Mouse (Mus musculus): Measurements from ENCODE around the gene Pde4b.

Gene Pde4b

DNA sequence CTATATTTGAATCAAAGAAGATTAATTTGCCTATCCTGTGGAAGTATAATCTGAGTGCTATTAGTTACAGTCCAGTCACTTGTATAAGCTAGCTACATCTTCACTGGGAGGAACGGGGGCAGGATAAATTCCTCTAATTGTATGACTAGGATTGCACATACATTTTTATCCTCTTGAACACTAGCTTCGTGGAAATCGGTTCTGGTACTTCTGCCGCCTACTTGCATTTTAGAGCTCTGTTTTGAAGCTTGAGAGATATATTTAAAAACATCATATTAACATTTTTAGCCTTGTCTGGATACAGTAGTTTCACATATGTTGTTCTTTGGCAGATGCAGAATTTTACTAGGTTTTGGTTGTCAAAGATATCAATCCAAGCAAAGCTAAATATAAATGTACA, 310.0 kb downstream of the Pde4b start:
- in situ Hi-C loops (cut with MseI, MboI) = no loop called here

DNA sequence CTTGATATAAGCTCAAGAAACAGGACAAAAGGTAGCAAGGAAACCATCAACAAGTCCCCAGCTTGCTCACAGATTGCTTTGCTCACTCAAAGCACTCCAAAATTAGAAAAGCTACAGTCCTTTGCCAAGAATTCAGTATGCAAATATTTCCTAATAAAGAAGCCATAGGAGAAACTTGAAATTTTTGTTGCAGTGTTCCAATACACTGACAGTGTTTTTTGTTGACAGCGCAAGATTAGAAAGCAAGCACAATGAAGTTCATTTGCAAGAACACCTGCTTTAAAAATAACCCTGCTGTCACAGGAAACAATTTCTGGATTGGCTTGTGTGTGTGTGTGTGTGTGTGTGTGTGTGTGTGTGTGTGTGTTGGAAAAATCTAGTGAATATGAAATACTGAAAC, 311.2 kb downstream of the Pde4b start:
- in situ Hi-C loops (cut with MseI, MboI) = no loop called here

DNA sequence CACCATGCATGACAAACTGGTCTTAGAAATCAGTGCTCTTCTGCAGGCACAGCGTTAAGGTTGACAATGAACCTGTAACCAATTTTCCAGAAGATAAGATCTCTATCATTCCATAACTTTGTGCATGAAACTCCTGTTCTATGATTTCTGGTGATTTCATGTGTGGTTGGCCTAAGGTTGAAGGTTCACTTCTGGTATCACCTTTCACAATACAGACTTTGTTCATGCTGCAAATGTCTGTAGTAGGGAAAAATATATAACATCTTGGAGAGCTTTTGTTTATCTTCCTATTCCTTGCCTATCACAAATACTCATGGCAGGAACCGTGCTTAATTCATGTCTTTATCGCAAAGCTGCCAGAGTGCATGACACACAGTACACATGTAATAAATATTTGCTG, 319.5 kb downstream of the Pde4b start:
- in situ Hi-C loops (cut with MseI, MboI) = no loop called here

DNA sequence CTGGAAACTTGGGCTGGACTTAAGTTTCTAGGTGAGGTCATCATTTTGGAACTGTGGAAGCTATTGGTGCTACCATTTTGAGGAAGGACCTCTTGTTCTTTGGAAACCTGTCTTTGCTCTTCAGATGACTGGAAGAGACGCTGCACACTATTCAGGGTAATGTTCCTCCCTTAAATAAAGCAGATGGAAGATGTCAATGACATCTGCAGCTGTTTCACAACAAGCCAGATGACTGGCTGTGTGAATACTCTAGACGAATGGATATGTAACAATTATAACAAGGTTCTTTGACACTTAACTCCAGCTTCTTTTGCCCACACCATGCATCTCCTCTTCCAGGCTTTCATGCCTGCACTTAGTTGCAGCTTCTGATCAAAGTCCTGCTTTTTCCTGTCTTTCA, 320.8 kb downstream of the Pde4b start:
- in situ Hi-C loops (cut with MseI, MboI) = no loop called here

DNA sequence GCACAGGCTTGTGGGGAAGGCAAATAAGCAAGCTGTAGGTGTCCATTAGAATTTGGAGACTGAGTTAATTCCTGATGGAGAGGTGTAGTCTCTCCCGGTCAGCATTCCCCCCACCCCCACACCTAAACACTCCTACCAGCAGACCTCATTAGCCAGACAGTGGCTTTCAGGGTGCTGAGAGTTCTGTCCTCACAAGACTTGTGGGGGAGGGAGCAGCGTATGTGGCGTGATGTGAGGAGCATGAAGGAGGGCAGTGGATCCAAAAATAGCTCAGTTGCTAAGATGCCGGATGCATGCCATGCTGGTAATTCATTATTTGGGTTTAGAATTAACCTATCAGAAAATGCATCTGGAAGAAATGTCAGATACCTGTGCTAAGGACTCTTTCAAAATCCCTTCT, 321.6 kb downstream of the Pde4b start:
- in situ Hi-C loops (cut with MseI, MboI) = no loop called here

DNA sequence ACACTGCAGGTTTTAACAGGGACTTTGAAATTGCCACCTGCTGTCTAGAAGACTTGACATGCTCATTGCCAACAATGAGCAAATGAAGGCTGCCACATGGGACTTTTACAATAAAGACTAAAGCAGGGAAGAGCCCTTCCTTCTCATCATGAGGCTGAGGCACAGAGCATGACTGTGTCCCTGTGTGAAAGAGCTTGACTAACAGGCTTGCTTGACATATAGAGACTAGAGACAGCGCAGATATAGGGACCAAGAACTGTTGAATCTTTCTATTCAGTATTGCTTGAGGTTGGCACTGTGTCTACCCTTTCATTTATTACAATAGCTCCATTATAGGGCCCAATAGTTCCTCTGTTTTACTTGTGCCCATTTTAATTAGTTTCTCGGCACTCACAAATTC, 325.8 kb downstream of the Pde4b start:
- in situ Hi-C loops (cut with MseI, MboI) = no loop called here

DNA sequence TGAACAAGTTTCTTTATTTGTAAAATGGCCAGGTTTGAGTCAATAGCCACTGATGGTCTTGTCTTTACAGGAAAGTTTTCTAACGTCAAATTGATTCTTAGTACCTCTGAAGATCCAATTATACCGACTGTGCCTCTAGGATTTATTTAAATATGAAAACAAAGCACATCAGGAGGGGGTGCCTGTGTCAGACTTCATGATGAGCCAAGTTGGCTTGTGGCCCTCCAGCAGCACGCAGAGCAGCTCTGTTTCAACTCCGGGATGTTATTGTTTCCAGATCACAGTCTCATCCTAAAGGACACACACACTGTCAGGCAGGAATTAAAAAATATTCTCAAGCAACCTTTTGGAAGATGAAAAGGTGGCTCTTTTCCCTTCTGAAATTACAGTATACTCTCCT, 326.5 kb downstream of the Pde4b start:
- in situ Hi-C loops (cut with MseI, MboI) = no loop called here

DNA sequence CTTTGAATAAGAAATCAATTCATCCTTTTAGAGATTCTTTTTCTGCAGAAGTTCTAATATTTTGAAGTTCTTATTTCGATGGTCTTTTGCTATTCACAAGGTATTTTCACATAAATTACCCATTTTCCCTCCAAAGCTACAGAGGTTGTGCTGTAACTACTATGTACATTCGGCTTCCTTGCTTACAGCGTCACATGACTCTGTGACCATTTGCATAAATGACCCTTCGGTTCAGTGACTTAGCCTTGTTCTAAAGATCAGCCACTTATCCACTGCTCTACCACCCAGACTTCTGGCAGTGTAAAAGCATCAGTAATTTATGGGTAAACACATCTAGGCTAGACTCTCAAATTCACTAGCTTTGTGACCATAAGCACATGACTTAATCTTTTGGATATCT, 327.3 kb downstream of the Pde4b start:
- in situ Hi-C loops (cut with MseI, MboI) = no loop called here

DNA sequence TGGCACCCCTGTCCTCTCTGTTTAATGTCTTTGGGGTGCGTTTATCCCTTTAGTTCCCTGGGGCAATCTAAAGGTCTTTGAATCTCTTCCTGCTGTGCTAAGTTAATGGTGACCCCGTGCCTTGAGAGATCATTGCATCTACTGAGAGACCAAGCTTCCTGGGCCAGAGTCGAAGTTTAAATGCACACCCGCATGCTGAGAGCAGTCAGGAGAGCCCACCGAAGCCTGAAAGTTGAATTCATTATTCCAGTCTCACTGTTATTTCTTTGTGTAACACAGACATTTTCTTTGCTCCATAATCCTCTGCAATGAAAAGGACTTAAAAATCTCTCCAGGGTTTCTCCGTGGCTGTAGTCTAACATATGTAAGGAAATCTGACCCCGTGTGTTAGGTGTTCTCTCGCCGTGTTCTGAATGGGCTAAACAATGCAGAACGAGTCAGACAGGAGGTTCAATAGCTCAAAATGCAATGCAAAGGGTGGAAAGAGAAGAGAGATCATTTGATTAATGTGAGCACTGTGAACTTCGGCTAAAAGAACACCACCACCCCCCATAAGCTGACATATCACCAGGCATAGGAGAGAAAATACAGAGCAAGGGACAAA, 333.6 kb downstream of the Pde4b start:
- in situ Hi-C loops (cut with MseI, MboI) = no loop called here

DNA sequence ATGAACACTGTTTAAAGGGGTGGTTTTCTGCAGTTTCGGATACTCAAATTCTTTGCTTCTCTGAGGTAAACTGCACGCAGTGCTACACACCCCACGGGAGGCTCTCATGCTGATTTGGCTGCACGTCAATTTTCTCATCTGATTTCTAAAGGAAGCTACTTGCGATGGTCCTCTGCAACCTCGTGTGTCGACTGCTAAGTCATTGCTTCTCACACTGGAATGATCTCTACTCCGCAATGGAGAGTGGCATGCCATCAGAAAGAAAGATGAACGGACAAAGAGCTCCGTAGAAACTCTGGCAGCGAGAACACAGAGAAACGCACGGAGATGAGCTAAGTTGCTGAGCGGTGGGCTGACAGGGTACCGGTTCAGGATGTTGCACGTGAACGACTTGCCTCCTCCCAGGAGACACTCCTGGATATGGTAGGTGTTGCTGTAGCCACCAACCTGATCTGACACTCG, 334.1 kb downstream of the Pde4b start:
- in situ Hi-C loops (cut with MseI, MboI) = no loop called here

DNA sequence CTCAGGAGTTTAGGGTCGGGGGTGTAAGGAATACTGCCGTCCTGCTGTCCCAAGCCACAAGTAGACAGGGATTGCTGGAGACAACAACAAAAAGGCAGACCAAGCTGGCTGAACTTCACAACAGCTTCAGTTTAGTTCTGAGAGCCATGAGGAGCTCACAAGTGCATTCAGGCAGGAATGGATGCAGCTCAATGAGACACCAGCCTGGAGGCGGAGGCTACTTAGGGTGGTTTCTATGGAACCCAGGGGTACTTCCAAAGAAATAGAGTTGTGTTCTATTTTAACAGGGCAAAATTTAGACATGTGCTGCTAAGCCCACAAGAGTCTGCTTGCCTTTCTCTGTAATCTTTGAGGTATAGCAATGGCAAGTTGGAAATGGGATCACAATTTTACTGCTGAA, 336.8 kb downstream of the Pde4b start:
- in situ Hi-C loops (cut with MseI, MboI) = no loop called here

DNA sequence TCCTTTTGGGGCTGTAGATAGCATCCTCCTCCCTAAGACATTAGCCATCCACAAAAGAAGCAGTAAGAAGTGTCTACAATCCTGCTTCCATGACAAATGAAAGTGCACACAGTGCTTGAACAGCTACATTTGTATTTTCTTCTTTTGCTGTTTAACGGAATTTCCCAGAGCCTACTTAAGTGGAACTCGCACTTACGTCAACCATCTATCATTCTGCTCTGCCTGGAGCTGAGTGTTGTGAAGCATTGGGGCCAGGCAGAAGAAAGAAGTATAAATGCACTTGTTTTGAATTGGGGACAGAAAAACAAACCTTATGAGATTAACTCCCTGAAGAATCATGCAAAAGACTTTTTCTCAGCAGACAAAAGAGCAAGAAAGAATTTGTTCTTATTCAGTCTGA, 338.1 kb downstream of the Pde4b start:
- in situ Hi-C loops (cut with MseI, MboI) = no loop called here

DNA sequence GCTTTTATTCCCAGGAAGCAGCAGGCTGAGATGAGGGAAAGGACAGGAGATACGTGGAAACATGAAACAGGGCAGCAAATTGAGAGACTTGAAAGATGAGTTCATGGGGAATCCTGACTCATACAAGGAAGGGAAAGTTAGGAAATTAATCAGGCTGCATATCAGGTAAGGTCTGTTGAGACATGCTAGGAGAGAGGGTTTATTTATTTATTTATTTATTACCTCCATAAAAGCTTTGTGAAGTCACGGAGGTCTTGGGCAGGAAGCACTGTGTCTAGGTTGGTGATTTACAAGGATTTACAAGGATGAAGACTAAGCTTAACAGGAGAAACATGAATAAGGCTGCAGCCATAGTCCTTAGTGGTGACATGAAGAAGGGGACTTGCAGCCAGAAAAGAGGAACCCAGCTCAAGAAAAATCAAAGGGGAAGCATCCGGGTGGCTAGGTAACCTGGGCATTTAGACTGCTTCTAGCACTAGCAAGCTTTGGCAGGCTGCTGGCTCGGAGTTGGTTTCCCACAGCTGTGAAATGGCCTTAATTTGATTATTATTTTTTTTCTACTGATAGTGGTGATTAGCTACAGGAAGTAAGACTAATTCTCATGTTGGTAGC, 342.5 kb downstream of the Pde4b start:
- in situ Hi-C loops (cut with MseI, MboI) = no loop called here

DNA sequence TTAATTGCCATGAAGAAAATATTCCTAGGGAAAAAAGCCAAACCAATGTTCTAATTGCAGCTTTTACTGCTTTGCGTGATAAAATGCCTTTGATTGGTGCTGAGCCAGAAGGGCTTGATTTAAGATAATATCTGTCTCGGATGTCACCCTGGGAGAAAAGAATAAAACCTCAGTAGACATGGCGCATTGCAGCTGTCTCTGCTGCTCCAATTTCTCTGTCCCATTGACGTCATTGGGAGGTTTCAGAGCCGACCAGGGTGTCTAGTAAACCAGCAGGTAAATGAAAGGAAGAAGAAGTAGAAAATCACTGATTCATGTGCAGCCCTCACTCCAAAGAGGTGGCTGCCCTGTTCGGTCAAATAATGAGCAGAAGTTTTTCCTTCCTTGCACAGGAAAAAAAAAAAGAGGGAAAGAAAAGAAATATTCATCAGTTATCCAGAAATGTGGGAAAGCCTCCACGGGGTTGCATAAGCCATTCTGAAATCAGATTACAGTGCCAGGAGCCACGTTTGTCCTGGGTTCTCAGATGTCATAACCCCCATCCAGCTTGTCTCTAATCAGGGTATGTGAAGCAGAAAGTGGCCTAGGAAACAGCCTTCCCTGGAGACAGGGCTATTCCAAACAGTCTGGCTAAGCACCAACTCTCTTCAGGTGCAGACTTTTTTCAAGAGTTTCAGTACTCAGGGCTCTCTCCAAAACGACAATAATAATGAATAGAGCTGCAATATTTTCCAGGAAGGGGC, 344.9 kb downstream of the Pde4b start:
- in situ Hi-C loops (cut with MseI, MboI) = no loop called here

DNA sequence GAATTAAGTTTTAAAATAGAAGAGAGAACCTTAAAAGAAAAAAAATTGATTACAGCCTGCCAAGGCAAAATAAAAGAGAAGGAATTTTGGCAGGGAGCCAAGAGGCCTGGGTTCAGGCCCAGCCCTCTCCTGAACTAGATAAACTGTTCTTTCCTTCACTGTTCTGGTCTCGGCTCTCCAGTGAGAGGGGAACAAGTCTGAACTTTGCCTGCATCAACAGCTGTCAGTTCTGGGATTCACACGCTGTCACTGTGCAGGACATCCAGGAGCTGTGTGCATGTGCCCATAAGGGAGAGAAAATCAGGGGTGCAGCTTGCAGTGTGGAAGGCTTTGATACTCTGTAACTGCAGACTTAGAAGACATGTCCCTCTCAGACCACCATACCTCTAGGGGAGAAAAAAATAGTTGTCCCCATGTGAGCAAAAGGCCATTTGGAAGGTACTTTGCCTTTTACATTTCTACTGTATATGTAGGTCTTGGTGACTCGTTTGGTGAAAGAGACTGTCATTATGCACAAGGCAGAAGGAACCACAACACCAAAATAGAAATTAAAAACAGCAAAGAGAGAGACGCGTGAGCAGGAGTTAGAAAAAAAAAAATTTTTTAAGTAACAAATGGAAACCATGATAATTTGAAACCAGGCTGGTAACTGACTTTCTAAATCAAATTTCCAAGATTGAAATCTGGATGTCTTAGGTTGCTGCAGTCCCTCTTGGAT, 352.2 kb downstream of the Pde4b start:
- in situ Hi-C loops (cut with MseI, MboI) = no loop called here

DNA sequence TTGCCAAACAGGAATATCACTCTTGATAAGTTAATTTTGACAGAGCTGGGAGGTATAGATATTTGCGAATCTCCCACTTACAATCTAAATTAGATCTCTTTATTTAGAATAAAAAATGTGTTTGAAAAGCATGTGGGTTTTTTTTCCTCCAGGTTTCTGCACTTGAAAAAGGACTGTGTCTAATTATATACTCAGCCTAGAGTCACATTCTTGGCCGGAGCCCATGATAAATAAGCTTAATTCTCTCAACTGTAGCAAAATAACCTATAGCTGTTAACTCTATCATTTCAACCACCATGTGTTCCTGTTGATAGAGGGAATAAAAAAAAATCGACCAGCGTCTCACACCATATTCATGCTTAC, 352.8 kb downstream of the Pde4b start:
- in situ Hi-C loops (cut with MseI, MboI) = no loop called here

DNA sequence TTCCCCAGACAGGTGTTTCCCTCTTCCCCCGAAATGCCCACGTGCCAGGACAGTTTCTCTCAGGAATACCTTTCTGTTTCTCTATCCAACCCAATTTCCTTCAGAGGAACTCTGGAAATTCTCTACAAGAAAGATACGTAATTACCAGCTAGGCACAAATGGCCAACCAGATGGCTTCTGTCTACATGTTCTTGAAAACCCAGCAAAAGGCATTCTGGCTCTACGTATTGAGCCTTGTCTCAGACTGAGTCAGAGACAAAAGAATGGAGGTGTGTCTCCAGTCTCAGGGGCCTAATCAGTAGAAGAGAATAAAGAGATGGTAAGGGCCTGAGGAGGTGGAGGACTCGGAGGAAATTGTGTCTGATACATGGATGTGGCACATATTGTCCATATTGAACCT, 356.2 kb downstream of the Pde4b start:
- in situ Hi-C loops (cut with MseI, MboI) = no loop called here

DNA sequence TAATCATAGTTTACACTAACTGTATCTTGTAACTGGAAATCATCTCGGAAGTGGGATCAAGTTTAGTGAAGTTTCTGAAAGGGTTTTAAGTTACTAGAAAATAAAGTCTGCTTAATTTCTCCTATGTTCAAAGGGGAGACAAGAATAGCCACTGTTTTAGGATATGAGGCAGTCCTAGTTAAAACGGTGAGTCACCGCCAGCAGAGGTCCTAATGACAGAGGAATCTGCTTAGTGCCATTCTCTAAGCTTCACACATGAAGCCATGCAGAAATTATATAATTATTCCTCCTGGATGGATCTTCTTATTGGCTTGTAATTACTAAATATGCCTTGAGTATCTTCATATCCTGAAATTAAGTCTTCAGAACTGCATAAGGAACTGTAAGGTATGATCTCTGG, 357.2 kb downstream of the Pde4b start:
- in situ Hi-C loops (cut with MseI, MboI) = no loop called here

DNA sequence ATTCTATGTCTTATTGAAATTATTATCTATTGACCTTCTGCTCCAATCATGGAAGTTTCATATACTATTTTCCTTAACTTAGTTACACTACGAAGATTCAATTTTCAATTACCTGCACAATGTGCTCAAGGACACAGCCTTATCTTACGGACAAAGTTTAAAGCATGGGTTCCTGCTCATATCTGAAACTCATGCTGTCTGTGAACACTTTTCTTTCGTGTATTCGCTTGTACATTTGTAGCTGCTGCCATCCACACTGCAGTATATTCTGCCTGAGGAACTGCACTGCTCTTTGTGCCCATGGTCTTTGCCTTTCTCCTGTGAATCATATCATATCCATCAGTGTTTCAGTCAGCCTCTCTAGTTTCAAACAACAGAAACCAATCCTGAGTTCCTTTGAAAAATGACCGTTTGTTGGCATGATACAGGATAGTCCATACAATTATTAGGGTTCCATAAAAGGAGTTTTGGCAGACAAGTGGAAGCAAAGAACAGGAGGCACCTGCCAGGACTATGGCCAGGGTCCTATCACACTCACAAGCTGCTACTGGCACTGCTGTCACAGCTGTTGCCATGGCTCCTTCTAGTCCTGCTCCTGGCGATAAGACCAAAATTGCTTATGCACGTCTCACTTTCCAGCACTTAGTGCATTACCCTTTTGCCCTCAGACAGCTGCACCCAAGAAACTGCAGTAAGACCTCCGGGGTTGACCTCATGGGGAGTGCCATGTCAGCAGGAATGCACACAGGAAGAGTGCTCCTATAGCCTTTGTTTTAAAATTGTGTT, 359.0 kb downstream of the Pde4b start:
- in situ Hi-C loops (cut with MseI, MboI) = no loop called here

DNA sequence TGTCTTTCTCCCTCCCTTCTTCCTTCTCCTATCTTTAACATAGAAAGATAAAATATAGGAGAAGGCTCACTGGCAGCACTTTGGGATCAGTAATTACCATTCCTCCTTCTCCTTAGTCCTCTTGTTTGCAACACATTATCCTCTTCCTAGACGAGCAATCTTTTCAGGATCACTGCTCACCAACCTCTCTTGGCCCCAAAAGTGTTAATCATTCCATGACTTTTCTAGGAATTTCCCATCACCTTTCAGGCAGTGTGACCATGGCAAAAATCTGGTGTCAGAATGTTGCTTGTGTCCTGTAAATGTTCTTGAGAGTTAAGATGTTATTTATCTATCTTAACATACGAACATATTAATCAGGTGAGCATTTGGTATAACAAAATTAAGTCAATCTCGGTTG, 369.1 kb downstream of the Pde4b start:
- in situ Hi-C loops (cut with MseI, MboI) = no loop called here

DNA sequence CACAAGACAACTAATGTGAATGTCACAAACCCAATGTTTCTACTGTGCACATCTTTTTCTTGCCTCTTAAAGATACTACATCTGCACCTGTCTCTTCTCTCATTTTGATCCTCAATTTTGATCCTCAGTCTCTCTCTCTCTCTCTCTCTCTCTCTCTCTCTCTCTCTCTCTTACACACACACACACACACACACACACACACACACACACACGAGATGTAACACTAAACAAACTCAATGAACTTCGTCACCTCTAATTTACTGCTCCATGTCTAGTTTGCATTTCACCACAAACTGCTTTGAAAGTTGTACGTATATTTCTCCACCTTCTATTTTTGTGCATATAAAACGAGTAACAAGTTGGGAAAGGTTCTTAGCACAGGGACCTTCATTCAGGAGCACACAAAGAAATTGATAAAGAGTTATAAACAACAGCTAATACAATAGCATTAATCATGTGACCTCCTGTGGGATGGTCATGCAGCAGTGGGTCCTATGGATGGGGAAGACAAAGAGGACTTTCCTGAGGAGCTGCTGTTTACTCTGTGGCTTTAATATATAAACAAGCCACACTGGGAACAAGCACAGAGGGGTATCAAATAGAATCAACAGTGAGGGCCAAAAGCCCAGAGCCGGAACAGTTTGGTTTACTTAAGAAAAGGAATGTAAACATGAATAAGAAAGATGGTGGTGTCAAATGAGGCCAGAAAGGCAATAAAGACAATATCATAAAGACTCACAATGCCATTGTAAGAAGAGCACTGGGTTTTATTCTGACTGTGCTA, 372.1 kb downstream of the Pde4b start:
- in situ Hi-C loops (cut with MseI, MboI) = no loop called here
